Mouse (Mus musculus) midbrain, embryonic 11.5 days (tissue): Measurements from ENCODE around the gene Vmn1r70. TPM values are rescaled to one million over a fixed set of nuclear protein-coding genes. Genes with fewer than 3 reads are reported as not detected.

Source experiments
- ATAC-seq: fragments of 200-750 bp; cut with Nextera tagmentation; 2 replicates; pipeline ENCODE4 v1.8.0; 2017; ENCODE audit warnings: moderate TSS enrichment, moderate library complexity; ENCODE audit not compliant: low FRiP score
- DNase-seq: peaks from one replicate; pipeline ENCODE4 v3.0.0; 2015; ENCODE audit warnings: low spot score; ENCODE audit errors: missing footprints
- H3K27ac ChIP-seq: fragments of 300-500 bp; sonication (generic); 2 replicates; pipeline ENCODE4 v1.5.1; 2014; ENCODE audit warnings: low read depth, low read length
- H3K27me3 ChIP-seq: fragments of 300-500 bp; sonication (generic); 2 replicates; pipeline ENCODE4 v1.6.1; 2014; ENCODE audit warnings: mild to moderate bottlenecking, low read length, moderate library complexity, mixed read lengths; ENCODE audit not compliant: control insufficient read depth, insufficient read depth
- H3K36me3 ChIP-seq: fragments of 300-500 bp; sonication (generic); 2 replicates; pipeline ENCODE4 v1.6.1; 2014; ENCODE audit warnings: mild to moderate bottlenecking, low read length, moderate library complexity, mixed read lengths; ENCODE audit not compliant: control insufficient read depth, insufficient read depth
- H3K4me1 ChIP-seq: fragments of 300-500 bp; sonication (generic); 2 replicates; pipeline ENCODE4 v1.6.1; 2014; ENCODE audit warnings: low read length; ENCODE audit not compliant: control insufficient read depth, insufficient read depth
- H3K4me2 ChIP-seq: fragments of 300-500 bp; sonication (generic); 2 replicates; pipeline ENCODE4 v1.6.1; 2014; ENCODE audit warnings: mild to moderate bottlenecking, moderate library complexity
- H3K4me3 ChIP-seq: fragments of 300-500 bp; sonication (generic); 2 replicates; pipeline ENCODE4 v1.5.1; 2014; ENCODE audit warnings: low read depth, low read length
- H3K9ac ChIP-seq: fragments of 300-500 bp; sonication (generic); 2 replicates; pipeline ENCODE4 v1.6.1; 2014; ENCODE audit warnings: low read length
- H3K9me3 ChIP-seq: fragments of 300-500 bp; sonication (generic); 2 replicates; pipeline ENCODE4 v1.6.1; 2016; ENCODE audit warnings: low read length; ENCODE audit not compliant: control insufficient read depth
- WGBS: fragments of 180-500 bp; shearing (Covaris S2); extraction: QIAGEN DNeasy Blood & Tissue Kit; methylation state at CpG from one replicate; pipeline ENCODE4 v1.1.7; 2014; 5-methylcytosine and 5-hydroxymethylcytosine counted together
- polyA plus RNA-seq: library from polyadenylated mRNA; unstranded; fragments of >200 nt; fragmentation: Nextera tagmentation; extraction: Ambion mirVana; gene quantifications from 2 replicates; pipeline ENCODE4 v1.2.1, GENCODE M21; 2014

The Vmn1r70 gene
- not detected in 2 replicates for polyA plus RNA-seq

DNA sequence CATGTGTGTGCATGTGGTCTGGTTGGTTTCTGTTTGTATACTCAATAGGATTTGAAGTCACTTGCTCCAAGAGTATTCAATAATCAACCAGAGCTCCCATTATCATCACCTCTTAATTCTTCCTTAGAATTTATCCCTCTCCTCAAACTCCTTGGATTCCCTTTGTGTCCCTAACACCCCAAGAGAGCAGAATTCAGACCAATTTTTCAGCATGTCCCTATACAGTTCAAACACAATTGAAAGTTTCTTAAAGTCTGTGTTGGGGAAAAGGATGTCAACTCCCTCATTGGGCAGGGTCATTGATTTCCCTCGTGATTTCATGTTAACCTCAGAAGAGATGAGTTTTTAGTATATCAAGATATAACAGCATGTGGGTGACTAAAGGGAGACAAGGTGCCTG is at the start of gene Vmn1r70:
Gene Vmn1r70, plus strand, starts transcription at position 301 of the 400 bp plus-strand sequence.
- Histone ChIP-seq H3K36me3 (no peaks in the 10 kb centered on the region), H3K4me2 (no peak within 1 kb of the TSS), H3K4me3 (no peak within 1 kb of the TSS), H3K27me3 (no peaks in the 10 kb centered on the region), H3K9me3 (peaks cover 9% of the 10 kb centered on the region; the same call in 1 of the 2 replicates), H3K27ac (no peak within 1 kb of the TSS), H3K9ac (no peak within 1 kb of the TSS), H3K4me1 (no peaks in the 10 kb centered on the region)
- DNase-seq (no peak), ATAC-seq (no peak)
- 72% methylated on average over 1 of the region's 1 CpGs for WGBS

DNA sequence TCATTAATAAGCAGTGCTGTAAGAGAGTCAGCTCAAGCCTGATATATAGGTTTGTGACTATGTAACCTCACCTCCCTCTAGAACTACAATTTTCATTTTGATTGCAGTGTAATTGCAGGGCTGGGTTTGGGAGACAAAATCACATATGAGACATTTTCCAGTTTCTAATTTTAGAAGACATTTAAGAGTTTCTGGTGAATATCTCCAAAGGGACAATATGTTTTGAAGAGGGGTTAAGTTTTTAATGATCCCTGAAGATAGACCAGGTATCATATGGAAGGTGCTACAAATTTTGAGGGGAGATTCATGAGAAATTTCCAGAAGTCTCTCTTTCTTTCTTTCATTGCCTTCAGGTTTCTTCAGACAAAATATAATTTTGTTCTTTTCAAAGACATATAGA is 17.8 kb upstream of the Vmn1r70 start, which contains the start of gene Vmn1r69:
Gene Vmn1r69, minus strand, starts transcription at position 101 of the 400 bp plus-strand sequence.
- Histone ChIP-seq H3K4me2 (no peak within 1 kb of the TSS), H3K27me3 (no peaks in the 10 kb centered on the region), H3K4me3 (no peak within 1 kb of the TSS), H3K27ac (no peak within 1 kb of the TSS), H3K9ac (no peak within 1 kb of the TSS), H3K9me3 (peaks cover 2% of the 10 kb centered on the region; the same call in 1 of the 2 replicates), H3K36me3 (no peaks in the 10 kb centered on the region), H3K4me1 (no peaks in the 10 kb centered on the region)
- no peak for ATAC-seq
- no peak for DNase-seq

Other genes starting within 250 kb of the Vmn1r70 start
- not detected in 2 replicates for gene Vmn1r67, start 188.2 kb upstream of the Vmn1r70 start, polyA plus RNA-seq
- 55.3 and 56.0 TPM in 2 replicates for gene Zik1, start 136.1 kb upstream of the Vmn1r70 start, polyA plus RNA-seq
- gene Vmn1r68, start 73.0 kb upstream of the Vmn1r70 start, polyA plus RNA-seq: not detected in 2 replicates
- not detected in 2 replicates for gene Vmn1r69, start 17.9 kb upstream of the Vmn1r70 start, polyA plus RNA-seq
- gene Nlrp4b, start 56.3 kb downstream of the Vmn1r70 start, polyA plus RNA-seq: not detected in 2 replicates
- not detected in 2 replicates for gene Vmn1r71, start 122.8 kb downstream of the Vmn1r70 start, polyA plus RNA-seq